Mouse (Mus musculus) B cell, adult 62 days (primary cell): ENCODE data around the gene Kctd15. TPM values are rescaled to one million over a fixed set of nuclear protein-coding genes. Genes with fewer than 3 reads are reported as not detected.

Experiments
- total RNA-seq: library from RNA; stranded (reverse); gene quantifications from 4 replicates; pipeline ENCODE4 v1.2.4, GENCODE M21; 2023

Gene Kctd15
- total RNA-seq = 0.85 to 2.7 TPM (median 1.4 TPM) in 4 replicates

GRCm38 (mm10) chr7:34656632-34657031 is at the start of gene Kctd15:
Gene Kctd15, minus strand, starts transcription at chr7:34656732.

Other genes starting within 250 kb of the Kctd15 start
- gene Chst8, start 156.0 kb upstream of the Kctd15 start, total RNA-seq = not detected in 4 replicates